Mouse (Mus musculus) CH12.LX (cell line): ENCODE results near the gene E130311K13Rik. TPM values are rescaled to one million over a fixed set of nuclear protein-coding genes. Genes with fewer than 3 reads are reported as not detected.

Source experiments
- DNase-seq: peaks from one replicate; pipeline ENCODE4 v3.0.0-alpha.2; 2013; ENCODE audit errors: extremely low read depth
- H3K27ac ChIP-seq: 2 replicates; pipeline ENCODE4 v1.5.1; 2012; ENCODE audit warnings: low read depth, mild to moderate bottlenecking, control low read depth, moderate library complexity; ENCODE audit not compliant: insufficient read depth
- H3K27me3 ChIP-seq: replicated peaks from 2 replicates; pipeline ENCODE3; 2012; ENCODE audit warnings: inconsistent platforms
- H3K36me3 ChIP-seq, 2 experiments: replicated peaks in 1 of 2; 2 replicates each; pipeline versions ENCODE3 to v1.6.1; 2012; ENCODE audit warnings: inconsistent platforms in 1 of 2, low read length in 1 of 2, mild to moderate bottlenecking in 1 of 2, mixed read lengths in 1 of 2, moderate library complexity in 1 of 2; ENCODE audit not compliant: control insufficient read depth in 1 of 2, insufficient read depth in 1 of 2
- H3K4me1 ChIP-seq, 2 experiments: 2 replicates each; pipeline ENCODE4 v1.6.1; 2012; ENCODE audit warnings: inconsistent platforms in 1 of 2, moderate library complexity in 1 of 2; ENCODE audit not compliant: insufficient read depth in 2 of 2, control insufficient read depth in 1 of 2
- H3K4me2 ChIP-seq: 2 replicates; pipeline ENCODE4 v1.6.1; 2012; ENCODE audit warnings: low read depth, mild to moderate bottlenecking, control low read depth; ENCODE audit not compliant: poor library complexity, insufficient read depth, severe bottlenecking
- H3K4me3 ChIP-seq, 3 experiments: fragments of 150-350 bp in 1 of 3; sonication (generic) in 1 of 3; replicated peaks in 1 of 3; 2 replicates each; pipeline versions ENCODE3 to v1.5.1; 2011 to 2012; ENCODE audit warnings: low read depth in 2 of 3, low read length in 2 of 3, mild to moderate bottlenecking in 2 of 3, moderate library complexity in 2 of 3, control low read depth in 1 of 3, improper control_type of control experiment in 1 of 3, inconsistent platforms in 1 of 3, mixed read lengths in 1 of 3; ENCODE audit not compliant: poor library complexity in 1 of 3
- H3K79me2 ChIP-seq: replicated peaks from 2 replicates; pipeline ENCODE4 v1.6.1; 2012; ENCODE audit warnings: mild to moderate bottlenecking, moderate library complexity; ENCODE audit not compliant: control insufficient read depth, poor library complexity, insufficient read depth, severe bottlenecking; ENCODE audit errors: extremely low read depth
- H3K9ac ChIP-seq: 2 replicates; pipeline ENCODE4 v1.6.1; 2012; ENCODE audit warnings: low read depth, mild to moderate bottlenecking, control low read depth, moderate library complexity; ENCODE audit not compliant: insufficient read depth
- H3K9me3 ChIP-seq: replicated peaks from 2 replicates; pipeline ENCODE3; 2012; ENCODE audit warnings: low read length, inconsistent platforms, mixed read lengths
- BHLHE40 ChIP-seq: IDR thresholded peaks from 2 replicates; pipeline ENCODE4 v1.6.1; 2011; ENCODE audit warnings: mild to moderate bottlenecking, low read depth, low read length, improper control_type of control experiment
- CHD2 ChIP-seq: IDR thresholded peaks from 2 replicates; pipeline ENCODE4 v1.6.1; 2011; ENCODE audit warnings: low read length, improper control_type of control experiment
- CTCF ChIP-seq, 2 experiments: IDR thresholded peaks in 1 of 2; conservative IDR thresholded peaks in 1 of 2; 2 replicates each; pipeline ENCODE4 v1.5.1; 2011 to 2012; ENCODE audit warnings: low read depth in 2 of 2, low read length in 2 of 2, improper control_type of control experiment in 1 of 2, inconsistent platforms in 1 of 2, mild to moderate bottlenecking in 1 of 2, moderate library complexity in 1 of 2
- E2F4 ChIP-seq: IDR thresholded peaks from 2 replicates; pipeline ENCODE4 v1.6.1; 2011; ENCODE audit warnings: low read depth, low read length, improper control_type of control experiment; ENCODE audit not compliant: insufficient replicate concordance
- ELF1 ChIP-seq: IDR thresholded peaks from 2 replicates; pipeline ENCODE4 v1.6.1; 2014; ENCODE audit warnings: low read depth, mild to moderate bottlenecking, inconsistent platforms, low read length, improper control_type of control experiment
- EP300 ChIP-seq: IDR thresholded peaks from 2 replicates; pipeline ENCODE4 v1.6.1; 2011; ENCODE audit warnings: low read length, improper control_type of control experiment
- GABPA ChIP-seq: IDR thresholded peaks from 2 replicates; pipeline ENCODE4 v1.6.1; 2012; ENCODE audit warnings: low read depth, low read length, improper control_type of control experiment, inconsistent platforms; ENCODE audit not compliant: insufficient replicate concordance
- JUN ChIP-seq: IDR thresholded peaks from 2 replicates; pipeline ENCODE4 v1.6.1; 2011; ENCODE audit warnings: low read depth, mild to moderate bottlenecking, low read length, improper control_type of control experiment, moderate library complexity; ENCODE audit not compliant: insufficient read depth
- JUND ChIP-seq: conservative IDR thresholded peaks from 2 replicates; pipeline ENCODE4 v1.6.1; 2011; ENCODE audit warnings: low read depth, low read length, improper control_type of control experiment
- MAX ChIP-seq: IDR thresholded peaks from 2 replicates; pipeline ENCODE4 v1.6.1; 2011; ENCODE audit warnings: low read length, improper control_type of control experiment
- MYC ChIP-seq: IDR thresholded peaks from 2 replicates; pipeline ENCODE4 v1.6.1; 2011; ENCODE audit warnings: low read depth, mild to moderate bottlenecking, improper control_type of control experiment, low read length
- NRF1 ChIP-seq: IDR thresholded peaks from 2 replicates; pipeline ENCODE4 v1.6.1; 2014; ENCODE audit warnings: low read depth, mild to moderate bottlenecking, inconsistent platforms, low read length, improper control_type of control experiment, moderate library complexity
- SMC3 ChIP-seq: IDR thresholded peaks from 2 replicates; pipeline ENCODE4 v1.6.1; 2011; ENCODE audit warnings: low read depth, low read length, improper control_type of control experiment
- UBTF ChIP-seq: IDR thresholded peaks from 2 replicates; pipeline ENCODE4 v1.6.1; 2012; ENCODE audit warnings: low read depth, mild to moderate bottlenecking, inconsistent platforms, low read length, improper control_type of control experiment, moderate library complexity
- USF2 ChIP-seq: conservative IDR thresholded peaks from 2 replicates; pipeline ENCODE4 v1.6.1; 2011; ENCODE audit warnings: low read depth, low read length, improper control_type of control experiment
- ZC3H11A ChIP-seq: IDR thresholded peaks from 2 replicates; pipeline ENCODE4 v1.6.1; 2012; ENCODE audit warnings: low read depth, mild to moderate bottlenecking, inconsistent platforms, low read length, improper control_type of control experiment
- ZKSCAN1 ChIP-seq: IDR thresholded peaks from 2 replicates; pipeline ENCODE4 v1.6.1; 2012; ENCODE audit warnings: low read depth, inconsistent platforms, low read length, improper control_type of control experiment, borderline replicate concordance
- ZNF384 ChIP-seq: IDR thresholded peaks from 2 replicates; pipeline ENCODE4 v1.6.1; 2012; ENCODE audit warnings: low read depth, low read length, improper control_type of control experiment, inconsistent platforms
- dilution Hi-C: fragments of 300-500 bp; cut with MboI; formaldehyde crosslinking; loops from 2 replicates; pipeline ENCODE4 v1.14.3; 2020; ENCODE audit warnings: low sequenced_read_pairs; ENCODE audit not compliant: extremely low pct_unique_long_range_greater_than_20kb, extremely low pct_ligation_motif_present
- in situ Hi-C: fragments of 300-500 bp; cut with MboI; formaldehyde crosslinking; loops from 3 replicates; pipeline ENCODE4 v1.14.3; 2019; ENCODE audit warnings: low sequenced_read_pairs, low pct_ligation_motif_present, low pct_unique_long_range_greater_than_20kb, mixed read lengths
- polyA plus RNA-seq: library from polyadenylated mRNA; unstranded; fragments of >175 nt; gene quantifications from 2 replicates; pipeline ENCODE4 v1.2.1, GENCODE M21; 2012; ENCODE audit warnings: low read depth; ENCODE audit not compliant: insufficient read length
- total RNA-seq, 2 experiments: library from RNA; depleted of rRNA; stranded (reverse); fragments of 300-350 nt in 1 of 2; fragments of >200 nt in 1 of 2; gene quantifications; 2 replicates each; pipeline ENCODE4 v1.2.3; 2012 to 2014

E130311K13Rik gene
- total and polyA plus RNA-seq, 3 experiments: 7.6 to 18.0 (median 9.1) TPM

GRCm38 (mm10) chr3:63865069-63865468 lies 64.2 kb downstream of the E130311K13Rik start:
- Histone ChIP-seq H3K27me3 (no peaks in the 10 kb centered on the region), H3K9ac (no peak overlapping the region), H3K36me3 (no peaks in the 10 kb centered on the region), H3K4me2 (no peak overlapping the region), H3K4me1 (no peaks in the 10 kb centered on the region), H3K79me2 (no peaks in the 10 kb centered on the region), H3K9me3 (no peaks in the 10 kb centered on the region), H3K4me3 (no peak overlapping the region), H3K27ac (no peak overlapping the region)
- DNase-seq: no peak
- dilution Hi-C loops (no loop called here), in situ Hi-C loops (loop anchor here (10.0 kb wide), 1 partner anchor 310 kb away; no protein-coding TSS in a partner anchor)
- no peak for TF ChIP-seq MAX
- no peak for TF ChIP-seq CHD2
- no peak for TF ChIP-seq E2F4
- TF ChIP-seq ZC3H11A: no peak
- no peak for TF ChIP-seq UBTF
- TF ChIP-seq JUND: no peak
- no peak for TF ChIP-seq ZNF384
- no peak for TF ChIP-seq JUN
- no peak for TF ChIP-seq BHLHE40
- TF ChIP-seq SMC3: no peak
- TF ChIP-seq MYC: no peak
- TF ChIP-seq NRF1: no peak
- no peak for TF ChIP-seq CTCF (conservative IDR thresholded peaks at IDR 0.05 in 1 of 2, IDR thresholded peaks at IDR 0.05 in 1 of 2; ENCODE audit: low read depth in 2 of 2, low read length in 2 of 2)
- no peak for TF ChIP-seq GABPA
- TF ChIP-seq EP300: no peak
- no peak for TF ChIP-seq ZKSCAN1
- TF ChIP-seq USF2: no peak
- TF ChIP-seq ELF1: no peak

Other genes starting within 250 kb of the E130311K13Rik start
- gene Plch1, start 30.0 kb downstream of the E130311K13Rik start, total RNA-seq (2012; rRNA removed): 0.59 TPM in 2 replicates
- gene Plch1, start 30.0 kb downstream of the E130311K13Rik start, total RNA-seq (2014; rRNA removed): 0.50 and 0.51 TPM in 2 replicates
- 0.80 and 1.3 TPM in 2 replicates for gene Plch1, start 30.0 kb downstream of the E130311K13Rik start, polyA plus RNA-seq
- gene Slc33a1, start 35.3 kb upstream of the E130311K13Rik start, total RNA-seq (2012; rRNA removed): 18.5 and 20.1 TPM in 2 replicates
- gene Slc33a1, start 35.3 kb upstream of the E130311K13Rik start, total RNA-seq (2014; rRNA removed): 25.8 and 29.5 TPM in 2 replicates
- gene Slc33a1, start 35.3 kb upstream of the E130311K13Rik start, polyA plus RNA-seq: 10.8 and 12.5 TPM in 2 replicates
- gene Gmps, start 46.6 kb upstream of the E130311K13Rik start, total RNA-seq (2012; rRNA removed): 22.4 and 29.2 TPM in 2 replicates
- 46.2 and 53.9 TPM in 2 replicates for gene Gmps, start 46.6 kb upstream of the E130311K13Rik start, total RNA-seq (2014; rRNA removed)
- gene Gmps, start 46.6 kb upstream of the E130311K13Rik start, polyA plus RNA-seq: 38.3 and 38.6 TPM in 2 replicates
- not detected in 2 replicates for gene Vmn2r1, start 152.1 kb upstream of the E130311K13Rik start, total RNA-seq (2012; rRNA removed)
- 0.04 TPM in 2 replicates for gene Vmn2r1, start 152.1 kb upstream of the E130311K13Rik start, total RNA-seq (2014; rRNA removed)
- not detected in 2 replicates for gene Vmn2r1, start 152.1 kb upstream of the E130311K13Rik start, polyA plus RNA-seq
- not detected in 2 replicates for gene Vmn2r2, start 212.5 kb upstream of the E130311K13Rik start, total RNA-seq (2012; rRNA removed)
- gene Vmn2r2, start 212.5 kb upstream of the E130311K13Rik start, total RNA-seq (2014; rRNA removed): not detected in 2 replicates
- not detected in 2 replicates for gene Vmn2r2, start 212.5 kb upstream of the E130311K13Rik start, polyA plus RNA-seq